Mouse (Mus musculus) embryonic facial prominence, embryonic 10.5 days (tissue): Measurements from ENCODE around the gene 4930415O20Rik. TPM values are rescaled to one million over a fixed set of nuclear protein-coding genes. Genes with fewer than 3 reads are reported as not detected.

ENCODE experiments used
- DNase-seq: peaks from one replicate; pipeline ENCODE4 v3.0.0-alpha.2; 2017; ENCODE audit warnings: low spot score
- H3K27ac ChIP-seq: fragments of 300-500 bp; sonication (generic); replicated peaks from 2 replicates; pipeline ENCODE4 v1.5.1; 2016; ENCODE audit warnings: mild to moderate bottlenecking
- H3K27me3 ChIP-seq: fragments of 300-500 bp; sonication (generic); replicated peaks from 2 replicates; pipeline ENCODE4 v1.6.1; 2016; ENCODE audit warnings: low read depth, mild to moderate bottlenecking; ENCODE audit not compliant: poor library complexity, severe bottlenecking
- H3K36me3 ChIP-seq: fragments of 300-500 bp; sonication (generic); replicated peaks from 2 replicates; pipeline ENCODE4 v1.6.1; 2016; ENCODE audit warnings: mild to moderate bottlenecking, moderate library complexity
- H3K4me1 ChIP-seq: fragments of 300-500 bp; sonication (generic); 2 replicates; pipeline ENCODE4 v1.6.1; 2016
- H3K4me3 ChIP-seq: fragments of 300-500 bp; sonication (generic); 2 replicates; pipeline ENCODE4 v1.5.1; 2016; ENCODE audit warnings: mild to moderate bottlenecking, moderate library complexity
- H3K9me3 ChIP-seq: fragments of 300-500 bp; sonication (generic); 2 replicates; pipeline ENCODE4 v1.6.1; 2016; ENCODE audit warnings: mild to moderate bottlenecking
- WGBS: fragments of 180-500 bp; shearing (Covaris S2); methylation state at CpG from one replicate; pipeline ENCODE4 v1.1.7; 2016; 5-methylcytosine and 5-hydroxymethylcytosine counted together
- polyA plus RNA-seq: library from polyadenylated mRNA; unstranded; fragments of >200 nt; fragmentation: Nextera tagmentation; extraction: Ambion mirVana; gene quantifications from 2 replicates; pipeline ENCODE4 v1.2.1, GENCODE M21; 2016

4930415O20Rik gene
- polyA plus RNA-seq, 1 experiment from 2014 or later: not detected

DNA sequence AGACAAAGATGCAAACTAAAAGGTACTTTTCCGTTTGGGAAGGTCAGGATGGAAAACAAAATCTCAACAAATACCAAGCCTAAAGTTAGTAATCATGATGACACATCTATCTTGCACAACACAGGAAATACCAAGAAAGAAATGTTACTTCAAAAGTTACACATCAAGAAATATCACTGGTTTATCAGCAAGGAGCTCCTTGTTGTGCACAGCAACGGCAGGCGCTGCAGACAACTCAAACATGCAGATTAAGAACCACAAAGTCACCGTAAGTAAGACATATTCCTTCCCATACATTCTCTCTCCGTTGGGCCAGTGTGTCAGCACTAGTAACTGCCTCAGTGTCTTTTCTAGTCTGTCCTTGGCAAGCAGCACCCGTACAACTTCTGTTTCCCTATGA, 29.7 kb upstream of the 4930415O20Rik start:
- H3K4me1 ChIP-seq: no peaks in the 10 kb centered on the region
- H3K27me3 ChIP-seq: no peaks in the 10 kb centered on the region
- no peak for DNase-seq
- no peak overlapping the region for H3K27ac ChIP-seq
- H3K4me3 ChIP-seq: no peak overlapping the region
- H3K9me3 ChIP-seq: no peaks in the 10 kb centered on the region
- 90% methylated on average over 6 of the region's 6 CpGs for WGBS
- peaks cover 86% of the 10 kb centered on the region for H3K36me3 ChIP-seq

DNA sequence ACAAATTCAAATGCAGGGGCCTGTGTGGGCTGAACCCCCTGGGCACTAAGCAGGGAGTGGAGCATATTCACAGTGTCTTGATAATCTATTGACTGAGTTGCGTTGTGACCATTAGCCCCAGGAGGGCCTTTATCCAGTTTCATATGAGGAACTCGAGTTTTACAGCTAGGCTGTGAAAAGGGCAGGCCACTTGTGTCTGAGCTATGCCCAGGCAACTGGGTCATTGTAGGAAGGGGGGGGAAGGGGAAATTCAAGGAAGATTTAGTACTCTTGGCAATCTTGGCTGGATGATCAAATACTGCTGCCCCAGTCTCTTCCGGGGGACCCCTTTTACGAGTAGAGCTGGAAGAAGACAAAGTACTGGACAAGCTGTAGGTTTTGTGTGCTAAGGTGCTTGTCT, 27.5 kb upstream of the 4930415O20Rik start:
- Histone ChIP-seq H3K4me1 (no peaks in the 10 kb centered on the region), H3K9me3 (no peaks in the 10 kb centered on the region), H3K4me3 (no peak overlapping the region), H3K27ac (no peak overlapping the region), H3K27me3 (no peaks in the 10 kb centered on the region), H3K36me3 (peaks cover 98% of the 10 kb centered on the region)
- no peak for DNase-seq
- 89% methylated on average over 4 of the region's 4 CpGs for WGBS

DNA sequence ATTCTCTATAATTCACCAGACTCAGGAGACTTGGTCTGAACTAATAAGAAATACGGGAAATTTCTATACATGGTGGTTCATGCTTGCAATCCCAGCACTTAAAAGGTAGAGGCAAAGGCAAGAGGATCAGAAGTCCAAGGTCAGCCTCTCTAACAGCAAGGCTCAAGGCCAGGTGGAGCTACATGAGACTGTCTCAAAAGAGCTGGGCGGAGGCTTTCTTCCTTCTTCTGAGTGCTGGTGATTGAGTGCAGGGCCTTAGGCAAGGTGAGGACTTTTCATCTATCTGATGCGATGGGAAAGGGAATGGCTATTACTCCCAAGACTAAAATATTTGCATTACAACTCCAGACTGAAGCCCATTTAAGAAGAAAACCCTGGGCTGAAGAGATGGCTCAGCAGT, 25.7 kb upstream of the 4930415O20Rik start:
- Histone ChIP-seq H3K4me1 (no peaks in the 10 kb centered on the region), H3K27me3 (no peaks in the 10 kb centered on the region), H3K9me3 (no peaks in the 10 kb centered on the region), H3K36me3 (peaks cover 100% of the 10 kb centered on the region), H3K4me3 (no peak overlapping the region), H3K27ac (no peak overlapping the region)
- WGBS: 92% methylated on average over 3 of the region's 3 CpGs
- DNase-seq: no peak

DNA sequence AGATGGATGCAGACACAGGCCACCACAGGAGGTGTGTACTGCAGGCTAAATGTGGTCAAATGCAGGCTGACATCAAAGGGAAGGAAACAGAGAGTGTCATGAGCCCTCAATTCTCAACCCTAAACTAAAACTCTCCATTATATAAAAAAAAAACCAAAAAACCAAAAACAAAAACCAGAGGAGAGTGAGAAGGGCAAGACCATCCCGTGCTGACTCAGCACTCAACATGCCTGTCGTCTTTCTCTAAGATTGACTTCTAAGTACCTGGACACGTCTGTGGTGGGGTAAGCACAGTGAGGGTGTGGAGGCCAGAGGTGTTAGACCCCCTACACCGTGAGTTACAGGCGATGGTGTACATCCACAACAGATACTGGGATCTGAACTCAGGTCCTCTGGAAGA, 24.0 kb upstream of the 4930415O20Rik start:
- Histone ChIP-seq H3K27me3 (no peaks in the 10 kb centered on the region), H3K4me1 (no peaks in the 10 kb centered on the region), H3K9me3 (no peaks in the 10 kb centered on the region), H3K36me3 (peaks cover 100% of the 10 kb centered on the region), H3K27ac (no peak overlapping the region), H3K4me3 (no peak overlapping the region)
- WGBS: 92% methylated on average over 5 of the region's 5 CpGs
- DNase-seq: no peak

DNA sequence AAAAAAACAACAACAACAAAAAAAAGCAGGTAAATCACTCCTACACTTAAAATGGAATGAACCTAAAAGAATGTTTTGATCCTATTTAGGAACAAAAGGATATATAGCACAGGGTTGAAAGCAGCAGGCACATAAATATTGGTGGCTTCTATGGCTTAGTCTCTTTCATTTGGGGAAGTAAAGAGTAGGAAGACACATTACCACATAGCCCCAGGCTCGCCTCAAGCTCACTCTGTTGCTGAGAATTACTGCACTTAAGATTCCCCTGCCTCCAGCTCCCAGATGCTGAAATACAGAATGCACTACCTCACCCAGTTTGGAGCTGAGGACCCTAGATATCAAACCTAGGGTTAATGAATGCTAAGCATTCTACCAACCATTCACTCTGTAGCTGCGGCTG, 18.0 kb upstream of the 4930415O20Rik start:
- no peak for DNase-seq
- H3K4me3 ChIP-seq: no peak overlapping the region
- WGBS: 94% methylated on average over 2 of the region's 2 CpGs
- peaks cover 99% of the 10 kb centered on the region for H3K36me3 ChIP-seq
- no peaks in the 10 kb centered on the region for H3K27me3 ChIP-seq
- no peaks in the 10 kb centered on the region for H3K4me1 ChIP-seq
- H3K27ac ChIP-seq: no peak overlapping the region
- H3K9me3 ChIP-seq: no peaks in the 10 kb centered on the region

DNA sequence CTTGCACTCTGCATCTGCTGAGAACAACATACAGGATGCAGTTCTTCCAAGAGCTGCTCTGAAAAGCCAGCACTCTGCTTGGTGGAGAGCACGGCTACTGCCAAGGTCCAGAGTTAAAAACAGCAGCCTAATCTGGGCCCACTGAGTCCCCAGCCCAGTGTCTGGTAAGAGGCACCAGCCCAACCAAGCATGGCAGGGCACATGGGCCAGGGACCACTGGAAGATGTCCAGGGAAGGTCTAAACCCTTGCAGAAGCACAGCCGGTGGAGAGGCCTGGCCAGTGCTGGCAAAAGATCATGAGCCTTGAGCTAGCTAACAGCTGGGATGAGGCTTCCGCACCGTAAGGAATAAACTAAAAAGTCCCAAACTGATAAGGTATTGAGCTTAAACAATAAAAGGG, 14.9 kb upstream of the 4930415O20Rik start:
- DNase-seq: no peak
- Histone ChIP-seq H3K27me3 (no peaks in the 10 kb centered on the region), H3K4me3 (no peak overlapping the region), H3K36me3 (peaks cover 99% of the 10 kb centered on the region), H3K27ac (no peak overlapping the region), H3K4me1 (no peaks in the 10 kb centered on the region), H3K9me3 (no peaks in the 10 kb centered on the region)
- 98% methylated on average over 4 of the region's 4 CpGs for WGBS

DNA sequence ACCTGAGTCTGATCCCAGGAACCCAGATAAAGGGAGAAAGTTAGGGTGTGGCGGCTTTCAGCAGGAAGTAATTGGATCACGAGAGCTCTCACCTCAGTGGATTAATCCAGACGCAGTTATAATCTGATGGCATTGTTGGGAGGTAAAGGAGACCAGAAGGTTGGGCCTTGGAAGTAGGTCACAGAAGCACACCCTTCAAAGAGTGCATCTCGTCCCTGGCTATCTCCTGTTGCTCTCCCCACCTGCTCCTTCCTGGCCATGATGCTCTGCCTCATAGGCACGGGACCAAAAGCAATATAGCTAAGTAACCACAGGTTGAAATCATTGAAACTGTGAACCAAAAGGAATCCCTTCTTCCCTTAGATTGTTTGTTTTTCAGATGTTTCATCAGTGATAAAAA, 13.6 kb upstream of the 4930415O20Rik start:
- no peaks in the 10 kb centered on the region for H3K4me1 ChIP-seq
- no peak for DNase-seq
- H3K27me3 ChIP-seq: no peaks in the 10 kb centered on the region
- H3K4me3 ChIP-seq: no peak overlapping the region
- no peaks in the 10 kb centered on the region for H3K9me3 ChIP-seq
- H3K27ac ChIP-seq: no peak overlapping the region
- peaks cover 98% of the 10 kb centered on the region for H3K36me3 ChIP-seq
- 91% methylated on average over 5 of the region's 5 CpGs for WGBS

DNA sequence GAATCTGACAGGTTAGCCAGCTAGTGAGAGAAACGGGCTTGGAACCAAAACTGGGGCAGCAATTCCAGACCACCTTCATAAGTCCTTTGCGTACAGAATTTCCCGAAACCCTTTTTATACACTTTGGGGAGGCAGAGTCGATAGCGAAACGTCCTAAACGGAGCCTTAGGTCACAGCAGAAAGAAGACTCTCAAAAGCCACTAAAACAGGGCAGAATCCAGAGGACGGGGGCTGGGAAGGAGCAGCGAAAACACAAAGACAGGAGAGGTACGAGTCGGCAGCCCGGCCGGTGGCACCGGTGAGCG, 3.9 kb upstream of the 4930415O20Rik start:
- no peak for DNase-seq
- Histone ChIP-seq H3K27ac (peak overlapping the region; percentile 93), H3K9me3 (no peaks in the 10 kb centered on the region), H3K4me3 (peak overlapping the region; percentile 98), H3K4me1 (peaks cover 30% of the 10 kb centered on the region), H3K27me3 (no peaks in the 10 kb centered on the region), H3K36me3 (peaks cover 38% of the 10 kb centered on the region)
- under 1% methylated on average over 15 of the region's 15 CpGs for WGBS

DNA sequence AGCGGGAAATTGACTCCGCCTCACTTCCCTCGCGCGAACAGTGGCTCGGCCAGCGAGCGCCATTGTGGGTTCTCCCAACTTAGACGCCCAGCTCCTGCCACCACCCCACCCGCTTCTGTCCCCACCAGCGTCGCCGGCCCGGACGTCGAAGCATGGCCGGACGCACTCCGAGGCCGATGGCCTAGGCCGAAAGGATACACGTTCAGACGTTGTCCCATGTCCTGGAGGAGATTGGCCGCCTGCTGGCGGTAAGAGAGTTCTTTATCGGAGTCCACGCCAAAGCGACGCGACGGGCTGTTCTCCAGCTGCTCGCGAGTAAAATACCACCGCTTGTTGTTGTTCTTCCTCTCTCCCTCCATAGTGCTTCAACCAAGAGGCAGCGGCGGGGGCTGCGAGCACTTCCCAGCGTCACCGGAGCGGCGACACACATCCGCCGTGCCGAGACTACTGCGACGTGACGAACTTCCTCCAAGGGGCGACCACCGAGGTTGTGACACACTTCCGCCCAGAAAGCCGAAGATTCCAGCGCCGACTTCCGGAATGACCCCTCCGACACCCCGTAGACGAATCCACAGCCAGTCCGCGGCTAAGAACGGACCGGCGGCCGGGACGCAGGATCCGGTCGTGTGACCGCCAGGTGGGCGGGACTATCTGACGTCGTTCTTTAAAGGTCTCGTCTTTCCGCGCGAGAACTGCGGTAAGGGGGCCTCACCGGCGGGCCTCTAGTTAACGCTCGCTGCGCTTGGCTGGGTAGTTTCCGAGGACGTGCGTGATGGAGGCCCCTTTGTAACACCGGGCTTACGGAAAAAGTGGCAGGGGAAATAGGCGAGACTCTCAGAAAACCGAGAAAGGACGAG, 3.3 kb upstream of the 4930415O20Rik start:
- H3K4me3 ChIP-seq: peak overlapping the region; percentile 98
- peak; percentile 100 for DNase-seq
- H3K9me3 ChIP-seq: no peaks in the 10 kb centered on the region
- H3K36me3 ChIP-seq: peaks cover 33% of the 10 kb centered on the region
- H3K27ac ChIP-seq: peak overlapping the region; percentile 93
- H3K4me1 ChIP-seq: peaks cover 30% of the 10 kb centered on the region
- under 1% methylated on average over 88 of the region's 88 CpGs for WGBS
- H3K27me3 ChIP-seq: no peaks in the 10 kb centered on the region

DNA sequence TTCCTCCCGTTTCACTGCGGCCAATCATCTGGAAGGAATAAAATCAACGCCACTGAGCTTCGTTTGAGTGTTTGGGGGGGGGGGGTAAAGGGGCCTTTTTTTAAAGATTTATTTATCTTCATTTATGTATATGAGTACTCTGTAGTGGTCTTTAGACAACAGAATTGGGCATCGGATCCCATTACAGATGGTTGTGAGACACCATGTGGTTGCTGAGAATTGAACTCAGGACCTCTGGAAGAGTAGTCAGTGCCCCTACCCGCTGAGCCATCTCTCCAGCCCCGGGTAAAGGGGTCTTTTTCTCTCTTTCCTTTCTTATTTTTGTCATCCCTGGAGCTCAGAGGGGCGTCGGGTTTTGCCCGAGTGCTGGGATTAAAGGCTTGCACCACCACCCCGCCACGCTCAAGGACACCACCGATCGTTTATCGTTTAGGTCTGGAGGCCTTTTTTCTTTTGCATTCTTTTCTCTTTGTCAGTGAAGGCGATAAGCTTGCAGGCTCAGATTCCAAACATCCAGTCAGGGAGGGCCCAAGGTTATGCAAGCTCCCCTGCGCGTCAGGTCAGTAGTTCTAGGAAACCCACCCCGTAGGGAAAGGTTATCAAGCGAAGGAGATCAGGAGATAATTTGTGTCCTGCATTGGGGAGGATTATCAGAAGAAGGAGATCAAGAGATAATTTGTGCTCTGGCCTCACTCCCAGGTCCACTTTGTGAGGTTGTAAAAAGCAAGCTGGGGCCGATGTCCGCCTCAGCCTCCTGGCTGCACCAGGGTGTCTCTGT, 2.4 kb upstream of the 4930415O20Rik start:
- WGBS: 13% methylated on average over 22 of the region's 22 CpGs

DNA sequence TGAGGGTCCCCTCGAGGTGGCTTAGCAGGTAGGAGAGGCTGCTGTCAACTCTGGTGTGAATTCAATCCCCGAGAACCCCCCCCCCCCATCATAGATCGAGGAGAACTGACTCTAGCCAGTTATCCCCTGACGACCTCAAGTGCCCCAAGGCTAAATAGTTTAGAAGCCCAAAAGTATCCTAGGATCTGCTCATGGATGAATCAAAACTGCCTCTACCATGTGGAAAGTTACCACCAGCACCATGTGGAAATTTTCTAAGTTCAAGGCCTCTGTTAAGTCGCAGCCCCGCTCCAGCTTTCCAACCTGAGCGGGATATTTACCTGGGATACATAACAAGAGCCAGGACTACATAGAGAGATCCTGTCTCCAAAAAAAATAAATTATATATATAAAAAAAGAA, 1.6 kb upstream of the 4930415O20Rik start:
- Histone ChIP-seq H3K27ac (peak overlapping the region; percentile 93), H3K9me3 (no peaks in the 10 kb centered on the region), H3K4me1 (peaks cover 30% of the 10 kb centered on the region), H3K4me3 (peak overlapping the region; percentile 98), H3K36me3 (peaks cover 17% of the 10 kb centered on the region), H3K27me3 (no peaks in the 10 kb centered on the region)
- no peak for DNase-seq
- 72% methylated on average over 7 of the region's 7 CpGs for whole genome bisulfite sequencing

More for the DNA sequence above, 2.4 kb upstream of the 4930415O20Rik start:
- peak; percentile 38 for DNase-seq
- peaks cover 30% of the 10 kb centered on the region for H3K4me1 ChIP-seq
- peaks cover 24% of the 10 kb centered on the region for H3K36me3 ChIP-seq
- H3K27ac ChIP-seq: peak overlapping the region; percentile 93
- no peaks in the 10 kb centered on the region for H3K27me3 ChIP-seq
- H3K4me3 ChIP-seq: peak overlapping the region; percentile 98
- H3K9me3 ChIP-seq: no peaks in the 10 kb centered on the region

DNA sequence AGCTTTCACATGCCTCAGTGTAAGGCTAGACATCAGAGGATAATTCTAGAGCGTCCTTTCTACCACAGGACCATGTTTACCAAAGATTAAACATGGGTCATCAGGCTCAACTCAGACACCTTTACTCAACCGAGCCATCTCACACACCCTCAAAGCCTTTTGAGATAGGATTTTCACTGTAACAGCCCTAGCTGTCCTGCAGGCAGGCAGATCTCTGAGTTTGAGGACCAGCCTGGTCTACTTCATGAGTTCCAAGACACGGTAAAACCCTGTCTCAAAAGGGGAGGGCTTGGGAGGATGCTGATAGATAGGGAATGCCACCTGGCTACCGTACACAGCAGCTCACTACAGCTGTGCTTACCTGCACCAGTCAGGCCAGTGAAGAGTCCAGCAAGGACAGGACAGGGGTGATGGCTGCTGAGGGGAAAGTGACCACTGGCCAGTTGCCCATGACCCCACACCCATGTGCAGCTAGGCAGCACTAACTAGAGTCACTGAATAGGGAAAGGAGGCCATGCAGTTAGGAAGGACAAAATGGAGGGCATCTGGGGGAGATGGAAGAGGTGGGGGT, 924 bp upstream of the 4930415O20Rik start:
- no peaks in the 10 kb centered on the region for H3K27me3 ChIP-seq
- H3K27ac ChIP-seq: no peak overlapping the region
- H3K4me3 ChIP-seq: peak overlapping the region; percentile 14; the same call in 1 of the 2 replicates
- peaks cover 28% of the 10 kb centered on the region for H3K4me1 ChIP-seq
- peaks cover 11% of the 10 kb centered on the region for H3K36me3 ChIP-seq
- no peaks in the 10 kb centered on the region for H3K9me3 ChIP-seq
- 85% methylated on average over 4 of the region's 4 CpGs for WGBS
- DNase-seq: no peak
